Mouse (Mus musculus) heart, postnatal 0 days (tissue): ENCODE data around the gene Ccdc78. TPM values are rescaled to one million over a fixed set of nuclear protein-coding genes. Genes with fewer than 3 reads are reported as not detected.

Experiments used
- ATAC-seq: fragments of 200-750 bp; cut with Nextera tagmentation; 2 replicates; pipeline ENCODE4 v1.8.0; 2017; ENCODE audit warnings: low read depth, moderate number of reproducible peaks, moderate library complexity; ENCODE audit not compliant: insufficient read depth
- DNase-seq: peaks from one replicate; pipeline ENCODE4 v3.0.0-alpha.2; 2016; ENCODE audit warnings: low spot score
- H3K27ac ChIP-seq: fragments of 300-500 bp; sonication (generic); 2 replicates; pipeline ENCODE4 v1.5.1; 2014; ENCODE audit warnings: low read depth, mild to moderate bottlenecking
- H3K27me3 ChIP-seq: fragments of 300-500 bp; sonication (generic); 2 replicates; pipeline ENCODE4 v1.6.1; 2014; ENCODE audit warnings: low read length, mixed read lengths; ENCODE audit not compliant: control insufficient read depth, insufficient read depth
- H3K36me3 ChIP-seq: fragments of 300-500 bp; sonication (generic); replicated peaks from 2 replicates; pipeline ENCODE4 v1.6.1; 2014; ENCODE audit warnings: low read length, mixed read lengths; ENCODE audit not compliant: control insufficient read depth, insufficient read depth
- H3K4me1 ChIP-seq: fragments of 300-500 bp; sonication (generic); 2 replicates; pipeline ENCODE4 v1.6.1; 2014; ENCODE audit warnings: antibody characterized with exemption; ENCODE audit not compliant: control insufficient read depth, insufficient read depth
- H3K4me2 ChIP-seq: fragments of 300-500 bp; sonication (generic); 2 replicates; pipeline ENCODE4 v1.6.1; 2014; ENCODE audit warnings: low read depth, mild to moderate bottlenecking, low read length, moderate library complexity
- H3K4me3 ChIP-seq: fragments of 300-500 bp; sonication (generic); 2 replicates; pipeline ENCODE4 v1.5.1; 2014; ENCODE audit warnings: low read depth, low read length
- H3K9ac ChIP-seq: fragments of 300-500 bp; sonication (generic); replicated peaks from 2 replicates; pipeline ENCODE4 v1.6.1; 2014; ENCODE audit warnings: low read depth, low read length, mixed read lengths
- H3K9me3 ChIP-seq: fragments of 300-500 bp; sonication (generic); replicated peaks from 2 replicates; pipeline ENCODE4 v1.6.1; 2016; ENCODE audit warnings: low read length; ENCODE audit not compliant: control insufficient read depth
- CTCF ChIP-seq: IDR thresholded peaks from 2 replicates; pipeline ENCODE4 v1.5.1; 2016; ENCODE audit warnings: antibody characterized with exemption, control low read depth, low read depth
- EP300 ChIP-seq: IDR thresholded peaks from 2 replicates; pipeline ENCODE4 v1.6.1; 2016; ENCODE audit warnings: antibody characterized with exemption, low read depth
- WGBS: fragments of 180-500 bp; shearing (Covaris S2); extraction: QIAGEN DNeasy Blood & Tissue Kit; methylation state at CpG from one replicate; pipeline ENCODE4 v1.1.7; 2014; 5-methylcytosine and 5-hydroxymethylcytosine counted together
- polyA plus RNA-seq: library from polyadenylated mRNA; unstranded; fragments of >200 nt; fragmentation: Nextera tagmentation; extraction: Ambion mirVana; gene quantifications from 2 replicates; pipeline ENCODE4 v1.2.1, GENCODE M21; 2015
- total RNA-seq: library from RNA; depleted of rRNA; stranded (reverse); fragments of >200 nt; gene quantifications from 2 replicates; pipeline ENCODE4 v1.2.3, GENCODE M21; 2014; ENCODE audit warnings: low replicate concordance

The Ccdc78 gene
- total and polyA plus RNA-seq, 2 experiments from 2014 or later = 0.12 TPM; not detected in 1

- Histone ChIP-seq H3K27ac (no peak overlapping the region), H3K4me3 (no peak overlapping the region), H3K9ac (no peak overlapping the region), H3K4me2 (no peak overlapping the region), H3K36me3 (no peaks in the 10 kb centered on the region), H3K9me3 (no peaks in the 10 kb centered on the region), H3K27me3 (no peaks in the 10 kb centered on the region), H3K4me1 (no peaks in the 10 kb centered on the region)
- ATAC-seq = no peak
- no peak for DNase-seq
- WGBS = 60% methylated on average over 5 of the region's 5 CpGs
- TF ChIP-seq EP300 = no peak
- no peak for TF ChIP-seq CTCF
Measured at GRCm38 (mm10) chr17:25765886-25766285, 20.5 kb upstream of the Ccdc78 start.

- WGBS = 49% methylated on average over 9 of the region's 9 CpGs
- DNase-seq = no peak
Measured at GRCm38 (mm10) chr17:25769331-25769730, 17.0 kb upstream of the Ccdc78 start.

GRCm38 (mm10) chr17:25773549-25774120 lies 12.7 kb upstream of the Ccdc78 start, which contains the start of gene Narfl:
Gene Narfl, plus strand, starts transcription at chr17:25773776.
- H3K4me3 ChIP-seq = peak within 1 kb of the TSS; percentile 82
- no peaks in the 10 kb centered on the region for H3K9me3 ChIP-seq
- no peaks in the 10 kb centered on the region for H3K27me3 ChIP-seq
- ATAC-seq (peak; percentile 92), DNase-seq (peak; percentile 94)
- peak within 1 kb of the TSS; percentile 85 for H3K4me2 ChIP-seq
- under 1% methylated on average over 37 of the region's 37 CpGs for WGBS
- peaks cover 6% of the 10 kb centered on the region for H3K4me1 ChIP-seq
- peak; percentile 98 for TF ChIP-seq CTCF
- peak; percentile 54; the same call in 1 of the 2 replicates for TF ChIP-seq EP300
- H3K36me3 ChIP-seq = peaks cover 20% of the 10 kb centered on the region
- peak within 1 kb of the TSS; percentile 86 for H3K9ac ChIP-seq
- peak within 1 kb of the TSS; percentile 63; the same call in 1 of the 2 replicates for H3K27ac ChIP-seq

More at GRCm38 (mm10) chr17:25769331-25769730, 17.0 kb upstream of the Ccdc78 start:
- Histone ChIP-seq H3K27ac (no peak overlapping the region), H3K36me3 (no peaks in the 10 kb centered on the region), H3K4me3 (no peak overlapping the region), H3K9me3 (no peaks in the 10 kb centered on the region), H3K4me2 (no peak overlapping the region), H3K4me1 (peaks cover 3% of the 10 kb centered on the region), H3K9ac (no peak overlapping the region), H3K27me3 (no peaks in the 10 kb centered on the region)
- ATAC-seq = no peak
- no peak for TF ChIP-seq EP300
- TF ChIP-seq CTCF = no peak

DNA sequence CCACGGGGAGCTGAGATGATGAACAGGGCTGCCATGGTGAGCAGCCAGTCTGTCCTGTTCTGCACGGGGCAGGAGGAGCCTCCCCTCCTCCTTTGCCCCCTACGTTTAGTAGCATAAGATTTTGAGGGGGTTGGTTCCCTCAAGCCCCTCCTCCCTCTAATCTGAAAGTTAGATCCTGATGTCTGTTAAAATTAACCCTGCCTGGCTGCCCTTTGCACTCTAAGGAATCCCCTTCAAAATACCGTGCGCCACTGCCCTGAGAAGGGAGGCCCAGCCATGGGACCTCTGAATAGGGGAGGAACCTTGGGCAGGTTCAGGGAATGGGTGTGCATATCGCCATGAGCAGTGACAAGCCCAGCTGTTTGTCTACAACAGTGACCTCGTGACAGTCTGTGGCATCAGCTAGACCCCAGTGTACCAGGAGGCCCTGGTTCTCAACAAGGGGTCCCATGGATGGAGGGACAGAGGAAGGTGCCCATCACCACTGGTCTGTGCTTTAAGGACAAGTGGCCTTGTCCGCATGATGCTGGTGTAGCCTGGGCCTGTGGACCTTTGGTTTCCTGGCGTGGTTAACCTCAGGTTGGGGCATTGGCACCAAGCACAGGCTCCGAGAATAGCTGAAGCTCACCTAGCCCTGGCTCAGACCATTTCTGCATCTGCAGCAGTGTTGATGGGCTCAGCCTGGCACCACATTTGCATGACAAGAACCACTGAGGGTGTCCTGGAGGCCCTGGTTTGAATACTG lies 10.9 kb upstream of the Ccdc78 start:
- Histone ChIP-seq H3K4me2 (no peak overlapping the region), H3K4me1 (peaks cover 6% of the 10 kb centered on the region), H3K4me3 (no peak overlapping the region), H3K27me3 (no peaks in the 10 kb centered on the region), H3K27ac (no peak overlapping the region), H3K9me3 (no peaks in the 10 kb centered on the region), H3K9ac (no peak overlapping the region), H3K36me3 (peaks cover 38% of the 10 kb centered on the region)
- DNase-seq = no peak
- no peak for ATAC-seq
- 79% methylated on average over 10 of the region's 10 CpGs for WGBS
- TF ChIP-seq CTCF (no peak), EP300 (no peak)

- peaks cover 63% of the 10 kb centered on the region for H3K36me3 ChIP-seq
- H3K9ac ChIP-seq = no peak overlapping the region
- no peak overlapping the region for H3K27ac ChIP-seq
- H3K4me3 ChIP-seq = no peak overlapping the region
- no peaks in the 10 kb centered on the region for H3K27me3 ChIP-seq
- H3K4me2 ChIP-seq = no peak overlapping the region
- H3K4me1 ChIP-seq = peaks cover 6% of the 10 kb centered on the region
- DNase-seq = no peak
- WGBS = 93% methylated on average over 5 of the region's 5 CpGs
- no peak for ATAC-seq
- no peak for TF ChIP-seq EP300
- no peak for TF ChIP-seq CTCF
- no peaks in the 10 kb centered on the region for H3K9me3 ChIP-seq
Measured at GRCm38 (mm10) chr17:25777948-25778347, 8.4 kb upstream of the Ccdc78 start.
